Mouse (Mus musculus) frontal cortex, adult (tissue): ENCODE data around the gene Pigu.

Source experiments
- ATAC-seq: cut with Nextera tagmentation; 2 replicates; pipeline ENCODE4 v1.9.2; 2017; ENCODE audit warnings: mild to moderate bottlenecking, moderate library complexity, mixed read lengths; ENCODE audit not compliant: low TSS enrichment

Pigu gene

GRCm38 (mm10) chr2:155367635-155368284, 10.5 kb upstream of the Pigu start:
- ATAC-seq = no peak

- ATAC-seq = peak; percentile 51; the same call in 1 of the 2 replicates
Measured at GRCm38 (mm10) chr2:155357686-155358399, 613 bp upstream of the Pigu start.

- no peak for ATAC-seq
Measured at GRCm38 (mm10) chr2:155354402-155354801, 2.8 kb downstream of the Pigu start.

- no peak for ATAC-seq
Measured at GRCm38 (mm10) chr2:155346670-155347069, 10.6 kb downstream of the Pigu start.

GRCm38 (mm10) chr2:155340166-155340565, 17.1 kb downstream of the Pigu start:
- no peak for ATAC-seq

GRCm38 (mm10) chr2:155336254-155336653, 21.0 kb downstream of the Pigu start:
- ATAC-seq = no peak

- ATAC-seq = no peak
Measured at GRCm38 (mm10) chr2:155335231-155335630, 22.0 kb downstream of the Pigu start.

- no peak for ATAC-seq
Measured at GRCm38 (mm10) chr2:155333421-155333820, 23.8 kb downstream of the Pigu start.

GRCm38 (mm10) chr2:155331351-155331750, 25.9 kb downstream of the Pigu start:
- no peak for ATAC-seq

- ATAC-seq = peak; percentile 47
Measured at GRCm38 (mm10) chr2:155330811-155331210, 26.4 kb downstream of the Pigu start.

- no peak for ATAC-seq
Measured at GRCm38 (mm10) chr2:155329707-155330106, 27.5 kb downstream of the Pigu start.

- no peak for ATAC-seq
Measured at GRCm38 (mm10) chr2:155328906-155329305, 28.3 kb downstream of the Pigu start.

GRCm38 (mm10) chr2:155327906-155328305, 29.3 kb downstream of the Pigu start:
- ATAC-seq = no peak

- no peak for ATAC-seq
Measured at GRCm38 (mm10) chr2:155326001-155326400, 31.2 kb downstream of the Pigu start.

GRCm38 (mm10) chr2:155320596-155320995, 36.6 kb downstream of the Pigu start:
- no peak for ATAC-seq

GRCm38 (mm10) chr2:155318618-155319017, 38.6 kb downstream of the Pigu start:
- ATAC-seq = no peak

- no peak for ATAC-seq
Measured at GRCm38 (mm10) chr2:155313671-155314070, 43.6 kb downstream of the Pigu start.

GRCm38 (mm10) chr2:155308936-155309592, 48.2 kb downstream of the Pigu start:
- ATAC-seq = no peak

- ATAC-seq = no peak
Measured at GRCm38 (mm10) chr2:155299563-155299962, 57.7 kb downstream of the Pigu start.

GRCm38 (mm10) chr2:155295453-155295852, 61.8 kb downstream of the Pigu start:
- no peak for ATAC-seq

- ATAC-seq = no peak
Measured at GRCm38 (mm10) chr2:155293946-155294345, 63.3 kb downstream of the Pigu start.

GRCm38 (mm10) chr2:155293382-155293781, 63.8 kb downstream of the Pigu start:
- no peak for ATAC-seq

- ATAC-seq = no peak
Measured at GRCm38 (mm10) chr2:155290066-155290465, 67.2 kb downstream of the Pigu start.
